Mouse (Mus musculus) kidney, postnatal 10 days (tissue): ENCODE measurements around the gene Defb30.
A peak's percentile ranks its signal among the peaks of the same experiment; 100 is the strongest.

Source experiments
- DNase-seq: peaks from one replicate; pipeline ENCODE4 v3.0.0; 2021; ENCODE audit warnings: mixed read lengths

Defb30 gene

GRCm38 (mm10) chr14:63049910-63050370, at the start of gene Defb30:
Defb30 (minus strand) TSS chr14:63049960.
- DNase-seq: no peak

- DNase-seq: no peak
Observed at GRCm38 (mm10) chr14:63067708-63068107, 17.9 kb upstream of the Defb30 start.

- peak; percentile 86 for DNase-seq
Observed at GRCm38 (mm10) chr14:63066630-63067310, 17.0 kb upstream of the Defb30 start.

GRCm38 (mm10) chr14:63065391-63065790, 15.6 kb upstream of the Defb30 start:
- no peak for DNase-seq

- DNase-seq: no peak
Observed at GRCm38 (mm10) chr14:63062184-63062583, 12.4 kb upstream of the Defb30 start.

GRCm38 (mm10) chr14:63060361-63060760, 10.6 kb upstream of the Defb30 start:
- DNase-seq: no peak

- DNase-seq: peak; percentile 30
Observed at GRCm38 (mm10) chr14:63054729-63055128, 5.0 kb upstream of the Defb30 start.

- peak; percentile 71 for DNase-seq
Observed at GRCm38 (mm10) chr14:63050769-63051168, 1.0 kb upstream of the Defb30 start.

GRCm38 (mm10) chr14:63046691-63047090, 3.1 kb downstream of the Defb30 start, which contains the start of gene Defb42:
Defb42 (plus strand) TSS chr14:63046991.
- no peak for DNase-seq

GRCm38 (mm10) chr14:63020524-63021156, 29.1 kb downstream of the Defb30 start:
- no peak for DNase-seq

- no peak for DNase-seq
Observed at GRCm38 (mm10) chr14:63014667-63015066, 35.1 kb downstream of the Defb30 start.

GRCm38 (mm10) chr14:63013082-63013481, 36.7 kb downstream of the Defb30 start:
- DNase-seq: no peak

GRCm38 (mm10) chr14:63011471-63011870, 38.3 kb downstream of the Defb30 start, which contains the start of gene Defb43:
Defb43 (plus strand) TSS chr14:63011771.
- DNase-seq: no peak

- peak; percentile 8 for DNase-seq
Observed at GRCm38 (mm10) chr14:63002588-63002987, 47.2 kb downstream of the Defb30 start.

GRCm38 (mm10) chr14:62998977-62999376, 50.8 kb downstream of the Defb30 start:
- DNase-seq: no peak

- no peak for DNase-seq
Observed at GRCm38 (mm10) chr14:62997777-62998176, 52.0 kb downstream of the Defb30 start, which contains the start of gene Defb47. Defb47 (plus strand) TSS chr14:62998077.

- DNase-seq: no peak
Observed at GRCm38 (mm10) chr14:62991849-62992510, 57.8 kb downstream of the Defb30 start.

- DNase-seq: no peak
Observed at GRCm38 (mm10) chr14:62991271-62991670, 58.5 kb downstream of the Defb30 start.

- DNase-seq: no peak
Observed at GRCm38 (mm10) chr14:62984410-62984809, 65.3 kb downstream of the Defb30 start, which contains the start of gene Defb48. Defb48 (minus strand) TSS chr14:62984510.
